Mouse (Mus musculus) forebrain, embryonic 10.5 days (tissue): ENCODE data around the gene Efcab5. TPM values are rescaled to one million over a fixed set of nuclear protein-coding genes. Genes with fewer than 3 reads are reported as not detected.
"Not testable (repeated sequence)": the region's sequence is repeated elsewhere in the genome, so short reads cannot be mapped to it uniquely, and the experiment has no call there.

ENCODE experiments used
- DNase-seq: peaks from one replicate; pipeline ENCODE4 v3.0.0-alpha.2; 2017; ENCODE audit warnings: low spot score; ENCODE audit errors: extremely low spot score
- H3K27ac ChIP-seq: fragments of 300-500 bp; sonication (generic); 2 replicates; pipeline ENCODE4 v1.5.1; 2016; ENCODE audit warnings: mild to moderate bottlenecking
- H3K27me3 ChIP-seq: fragments of 300-500 bp; sonication (generic); 2 replicates; pipeline ENCODE4 v1.6.1; 2016; ENCODE audit warnings: mild to moderate bottlenecking; ENCODE audit not compliant: poor library complexity, severe bottlenecking
- H3K36me3 ChIP-seq: fragments of 300-500 bp; sonication (generic); replicated peaks from 2 replicates; pipeline ENCODE4 v1.6.1; 2016; ENCODE audit warnings: mild to moderate bottlenecking, moderate library complexity
- H3K4me1 ChIP-seq: fragments of 300-500 bp; sonication (generic); 2 replicates; pipeline ENCODE4 v1.6.1; 2016
- H3K4me3 ChIP-seq: fragments of 300-500 bp; sonication (generic); 2 replicates; pipeline ENCODE4 v1.5.1; 2016; ENCODE audit warnings: mild to moderate bottlenecking, moderate library complexity
- H3K9me3 ChIP-seq: fragments of 300-500 bp; sonication (generic); 2 replicates; pipeline ENCODE4 v1.6.1; 2016; ENCODE audit warnings: mild to moderate bottlenecking, moderate library complexity
- WGBS: fragments of 180-500 bp; shearing (Covaris S2); methylation state at CpG from one replicate; pipeline ENCODE4 v1.1.7; 2016; 5-methylcytosine and 5-hydroxymethylcytosine counted together
- polyA plus RNA-seq: library from polyadenylated mRNA; unstranded; fragments of >200 nt; fragmentation: Nextera tagmentation; extraction: Ambion mirVana; gene quantifications from 2 replicates; pipeline ENCODE4 v1.2.1, GENCODE M21; 2016

Efcab5 gene
- polyA plus RNA-seq, 1 experiment from 2014 or later, result 0.25 TPM

GRCm38 (mm10) chr11:77160341-77160740 is 28.4 kb downstream of the Efcab5 start:
- Histone ChIP-seq H3K4me3 (no peak overlapping the region), H3K27me3 (no peaks in the 10 kb centered on the region), H3K36me3 (no peaks in the 10 kb centered on the region), H3K4me1 (no peaks in the 10 kb centered on the region), H3K9me3 (no peaks in the 10 kb centered on the region), H3K27ac (no peak overlapping the region)
- no peak for DNase-seq
- 91% methylated on average over 9 of the region's 9 CpGs for WGBS

GRCm38 (mm10) chr11:77154214-77154613 is 34.6 kb downstream of the Efcab5 start:
- Histone ChIP-seq H3K27ac (no peak overlapping the region), H3K36me3 (no peaks in the 10 kb centered on the region), H3K9me3 (no peaks in the 10 kb centered on the region), H3K27me3 (no peaks in the 10 kb centered on the region), H3K4me3 (no peak overlapping the region), H3K4me1 (no peaks in the 10 kb centered on the region)
- WGBS, result 85% methylated on average over 5 of the region's 5 CpGs
- no peak for DNase-seq

- Histone ChIP-seq H3K36me3 (no peaks in the 10 kb centered on the region), H3K27ac (no peak overlapping the region), H3K27me3 (no peaks in the 10 kb centered on the region), H3K4me1 (no peaks in the 10 kb centered on the region), H3K4me3 (no peak overlapping the region), H3K9me3 (peaks cover 4% of the 10 kb centered on the region)
- 86% methylated on average over 6 of the region's 6 CpGs for WGBS
- no peak for DNase-seq
Measured at GRCm38 (mm10) chr11:77150806-77151205, 38.0 kb downstream of the Efcab5 start.

GRCm38 (mm10) chr11:77149783-77150630 is 38.8 kb downstream of the Efcab5 start:
- not testable (repeated sequence) for H3K4me3 ChIP-seq, H3K9me3 ChIP-seq, H3K36me3 ChIP-seq, H3K4me1 ChIP-seq, H3K27me3 ChIP-seq, H3K27ac ChIP-seq, DNase-seq
- WGBS, result 91% methylated on average over 22 of the region's 22 CpGs

GRCm38 (mm10) chr11:77148774-77149173 is 40.0 kb downstream of the Efcab5 start:
- WGBS, result 79% methylated on average over 2 of the region's 2 CpGs
- Histone ChIP-seq H3K27me3 (no peaks in the 10 kb centered on the region), H3K36me3 (no peaks in the 10 kb centered on the region), H3K4me3 (no peak overlapping the region), H3K9me3 (peaks cover 4% of the 10 kb centered on the region), H3K4me1 (no peaks in the 10 kb centered on the region), H3K27ac (no peak overlapping the region)
- DNase-seq, result no peak

GRCm38 (mm10) chr11:77147753-77148152 is 41.0 kb downstream of the Efcab5 start:
- no peak for DNase-seq
- no peaks in the 10 kb centered on the region for H3K27me3 ChIP-seq
- H3K9me3 ChIP-seq, result peaks cover 4% of the 10 kb centered on the region
- H3K27ac ChIP-seq, result no peak overlapping the region
- no peaks in the 10 kb centered on the region for H3K4me1 ChIP-seq
- 91% methylated on average over 3 of the region's 3 CpGs for WGBS
- H3K36me3 ChIP-seq, result no peaks in the 10 kb centered on the region
- no peak overlapping the region for H3K4me3 ChIP-seq

- Histone ChIP-seq H3K27ac (no peak overlapping the region), H3K4me1 (no peaks in the 10 kb centered on the region), H3K36me3 (no peaks in the 10 kb centered on the region), H3K27me3 (no peaks in the 10 kb centered on the region), H3K4me3 (no peak overlapping the region), H3K9me3 (peaks cover 4% of the 10 kb centered on the region)
- WGBS, result 82% methylated on average over 4 of the region's 4 CpGs
- no peak for DNase-seq
Measured at GRCm38 (mm10) chr11:77145423-77145822, 43.3 kb downstream of the Efcab5 start.

GRCm38 (mm10) chr11:77141938-77142337 is 46.8 kb downstream of the Efcab5 start:
- no peak for DNase-seq
- Histone ChIP-seq H3K9me3 (no peaks in the 10 kb centered on the region), H3K4me3 (no peak overlapping the region), H3K4me1 (no peaks in the 10 kb centered on the region), H3K27me3 (no peaks in the 10 kb centered on the region), H3K27ac (no peak overlapping the region), H3K36me3 (no peaks in the 10 kb centered on the region)
- WGBS, result 82% methylated on average over 6 of the region's 6 CpGs

GRCm38 (mm10) chr11:77139976-77140375 is 48.8 kb downstream of the Efcab5 start:
- H3K9me3 ChIP-seq, result no peaks in the 10 kb centered on the region
- 91% methylated on average over 6 of the region's 6 CpGs for WGBS
- no peak for DNase-seq
- H3K27me3 ChIP-seq, result no peaks in the 10 kb centered on the region
- no peaks in the 10 kb centered on the region for H3K4me1 ChIP-seq
- H3K27ac ChIP-seq, result no peak overlapping the region
- H3K36me3 ChIP-seq, result no peaks in the 10 kb centered on the region
- no peak overlapping the region for H3K4me3 ChIP-seq

GRCm38 (mm10) chr11:77133450-77133849 is 55.3 kb downstream of the Efcab5 start:
- no peaks in the 10 kb centered on the region for H3K36me3 ChIP-seq
- no peaks in the 10 kb centered on the region for H3K4me1 ChIP-seq
- no peaks in the 10 kb centered on the region for H3K9me3 ChIP-seq
- H3K27me3 ChIP-seq, result no peaks in the 10 kb centered on the region
- no peak for DNase-seq
- H3K27ac ChIP-seq, result no peak overlapping the region
- no peak overlapping the region for H3K4me3 ChIP-seq
- 90% methylated on average over 4 of the region's 4 CpGs for WGBS

- H3K9me3 ChIP-seq, result no peaks in the 10 kb centered on the region
- 57% methylated on average over 3 of the region's 3 CpGs for WGBS
- no peak overlapping the region for H3K4me3 ChIP-seq
- H3K4me1 ChIP-seq, result no peaks in the 10 kb centered on the region
- no peaks in the 10 kb centered on the region for H3K36me3 ChIP-seq
- no peak overlapping the region for H3K27ac ChIP-seq
- no peaks in the 10 kb centered on the region for H3K27me3 ChIP-seq
- DNase-seq, result no peak
Measured at GRCm38 (mm10) chr11:77132580-77132979, 56.2 kb downstream of the Efcab5 start.

GRCm38 (mm10) chr11:77128562-77128961 is 60.2 kb downstream of the Efcab5 start:
- no peaks in the 10 kb centered on the region for H3K4me1 ChIP-seq
- H3K27me3 ChIP-seq, result no peaks in the 10 kb centered on the region
- DNase-seq, result no peak
- H3K9me3 ChIP-seq, result no peaks in the 10 kb centered on the region
- H3K4me3 ChIP-seq, result no peak overlapping the region
- no peak overlapping the region for H3K27ac ChIP-seq
- 91% methylated on average over 3 of the region's 3 CpGs for WGBS
- no peaks in the 10 kb centered on the region for H3K36me3 ChIP-seq

GRCm38 (mm10) chr11:77111141-77111540 is 77.6 kb downstream of the Efcab5 start:
- no peaks in the 10 kb centered on the region for H3K4me1 ChIP-seq
- DNase-seq, result no peak

More at GRCm38 (mm10) chr11:77111141-77111540, 77.6 kb downstream of the Efcab5 start:
- WGBS, result 92% methylated on average over 6 of the region's 6 CpGs
- no peaks in the 10 kb centered on the region for H3K9me3 ChIP-seq
- no peaks in the 10 kb centered on the region for H3K27me3 ChIP-seq
- H3K4me3 ChIP-seq, result no peak overlapping the region
- H3K36me3 ChIP-seq, result no peaks in the 10 kb centered on the region
- H3K27ac ChIP-seq, result no peak overlapping the region
